Mouse (Mus musculus): ENCODE data around the gene Fyb. TPM values are rescaled to one million over a fixed set of nuclear protein-coding genes. Genes with fewer than 3 reads are reported as not detected.

The Fyb gene
- total RNA-seq, 2 experiments from 2014 or later: 43.5 to 45.3 TPM

Other genes starting within 250 kb of the Fyb start
- gene Dab2, start 223.1 kb upstream of the Fyb start, total RNA-seq (2021): 100 to 1,000 TPM; 329 to 456 TPM
- not detected for gene C9, start 77.5 kb upstream of the Fyb start, total RNA-seq (2021)
- gene Rictor, start 185.5 kb downstream of the Fyb start, total RNA-seq (2021): 10 to 100 TPM; 18.9 to 26.6 TPM